Mouse (Mus musculus) midbrain, postnatal 0 days (tissue): ENCODE results near the gene Aldh3a1. TPM values are rescaled to one million over a fixed set of nuclear protein-coding genes. Genes with fewer than 3 reads are reported as not detected.

Source experiments
- ATAC-seq: fragments of 200-750 bp; cut with Nextera tagmentation; 2 replicates; pipeline ENCODE4 v1.8.0; 2017; ENCODE audit warnings: moderate number of reproducible peaks, mild to moderate bottlenecking, moderate TSS enrichment, moderate library complexity; ENCODE audit not compliant: low FRiP score
- DNase-seq: peaks from one replicate; pipeline ENCODE4 v3.0.0-alpha.2; 2015; ENCODE audit warnings: low spot score
- H3K27ac ChIP-seq: fragments of 300-500 bp; sonication (generic); 2 replicates; pipeline ENCODE4 v1.5.1; 2014; ENCODE audit warnings: low read depth, mild to moderate bottlenecking, low read length, mixed read lengths
- H3K27me3 ChIP-seq: fragments of 300-500 bp; sonication (generic); 2 replicates; pipeline ENCODE4 v1.6.1; 2014; ENCODE audit warnings: low read length, control low read depth, mixed read lengths; ENCODE audit not compliant: insufficient read depth
- H3K36me3 ChIP-seq: fragments of 300-500 bp; sonication (generic); 2 replicates; pipeline ENCODE4 v1.6.1; 2014; ENCODE audit warnings: low read length, control low read depth, mixed read lengths; ENCODE audit not compliant: insufficient read depth
- H3K4me1 ChIP-seq: fragments of 300-500 bp; sonication (generic); 2 replicates; pipeline ENCODE4 v1.6.1; 2014; ENCODE audit warnings: mild to moderate bottlenecking, control low read depth, antibody characterized with exemption, low read length, mixed read lengths; ENCODE audit not compliant: insufficient read depth
- H3K4me2 ChIP-seq: fragments of 300-500 bp; sonication (generic); 2 replicates; pipeline ENCODE4 v1.6.1; 2014; ENCODE audit warnings: low read depth, mild to moderate bottlenecking, low read length, mixed read lengths; ENCODE audit not compliant: poor library complexity, severe bottlenecking
- H3K4me3 ChIP-seq: fragments of 300-500 bp; sonication (generic); 2 replicates; pipeline ENCODE4 v1.5.1; 2014; ENCODE audit warnings: low read depth, mild to moderate bottlenecking, low read length, moderate library complexity
- H3K9ac ChIP-seq: fragments of 300-500 bp; sonication (generic); replicated peaks from 2 replicates; pipeline ENCODE4 v1.6.1; 2014; ENCODE audit warnings: mild to moderate bottlenecking, low read length, moderate library complexity, mixed read lengths; ENCODE audit not compliant: poor library complexity, severe bottlenecking
- H3K9me3 ChIP-seq: fragments of 300-500 bp; sonication (generic); 2 replicates; pipeline ENCODE4 v1.6.1; 2016; ENCODE audit warnings: low read length, control low read depth
- CTCF ChIP-seq: IDR thresholded peaks from 2 replicates; pipeline ENCODE4 v1.5.1; 2016; ENCODE audit warnings: antibody characterized with exemption, mild to moderate bottlenecking
- WGBS: fragments of 180-500 bp; shearing (Covaris S2); extraction: QIAGEN DNeasy Blood & Tissue Kit; methylation state at CpG from one replicate; pipeline ENCODE4 v1.1.7; 2014; 5-methylcytosine and 5-hydroxymethylcytosine counted together
- polyA plus RNA-seq: library from polyadenylated mRNA; unstranded; fragments of >200 nt; fragmentation: Nextera tagmentation; extraction: Ambion mirVana; gene quantifications from 2 replicates; pipeline ENCODE4 v1.2.1, GENCODE M21; 2015
- total RNA-seq: library from RNA; depleted of rRNA; stranded (reverse); fragments of >200 nt; gene quantifications from 2 replicates; pipeline ENCODE4 v1.2.3, GENCODE M21; 2014

The Aldh3a1 gene
- total and polyA plus RNA-seq, 2 experiments from 2014 or later = 0.11 to 0.83 TPM

- WGBS = 87% methylated on average over 10 of the region's 10 CpGs
- H3K4me3 ChIP-seq = no peak overlapping the region
- no peaks in the 10 kb centered on the region for H3K4me1 ChIP-seq
- DNase-seq = no peak
- H3K9ac ChIP-seq = no peak overlapping the region
- H3K9me3 ChIP-seq = no peaks in the 10 kb centered on the region
- H3K27me3 ChIP-seq = no peaks in the 10 kb centered on the region
- H3K4me2 ChIP-seq = no peak overlapping the region
- no peak for TF ChIP-seq CTCF
- no peak for ATAC-seq
- H3K36me3 ChIP-seq = no peaks in the 10 kb centered on the region
- no peak overlapping the region for H3K27ac ChIP-seq
Observed at GRCm38 (mm10) chr11:61224907-61225306, 17.6 kb downstream of the Aldh3a1 start.

GRCm38 (mm10) chr11:61225511-61225910, 18.2 kb downstream of the Aldh3a1 start:
- no peak overlapping the region for H3K4me3 ChIP-seq
- 73% methylated on average over 4 of the region's 4 CpGs for WGBS
- TF ChIP-seq CTCF = no peak
- H3K36me3 ChIP-seq = no peaks in the 10 kb centered on the region
- no peaks in the 10 kb centered on the region for H3K9me3 ChIP-seq
- H3K27ac ChIP-seq = no peak overlapping the region
- no peak for ATAC-seq
- H3K9ac ChIP-seq = no peak overlapping the region
- no peak overlapping the region for H3K4me2 ChIP-seq
- no peak for DNase-seq
- H3K27me3 ChIP-seq = no peaks in the 10 kb centered on the region
- no peaks in the 10 kb centered on the region for H3K4me1 ChIP-seq

GRCm38 (mm10) chr11:61225941-61226412, 18.6 kb downstream of the Aldh3a1 start:
- Histone ChIP-seq H3K4me2 (no peak overlapping the region), H3K4me3 (no peak overlapping the region), H3K9me3 (no peaks in the 10 kb centered on the region), H3K36me3 (no peaks in the 10 kb centered on the region), H3K9ac (no peak overlapping the region), H3K27ac (no peak overlapping the region), H3K27me3 (no peaks in the 10 kb centered on the region), H3K4me1 (no peaks in the 10 kb centered on the region)
- no peak for ATAC-seq
- 88% methylated on average over 6 of the region's 6 CpGs for WGBS
- no peak for TF ChIP-seq CTCF
- peak; percentile 76 for DNase-seq

GRCm38 (mm10) chr11:61227816-61228215, 20.5 kb downstream of the Aldh3a1 start:
- no peak overlapping the region for H3K27ac ChIP-seq
- no peaks in the 10 kb centered on the region for H3K9me3 ChIP-seq
- no peaks in the 10 kb centered on the region for H3K4me1 ChIP-seq
- 86% methylated on average over 8 of the region's 8 CpGs for WGBS
- no peak overlapping the region for H3K9ac ChIP-seq
- no peak for ATAC-seq
- H3K4me2 ChIP-seq = no peak overlapping the region
- no peak for TF ChIP-seq CTCF
- H3K4me3 ChIP-seq = no peak overlapping the region
- DNase-seq = peak; percentile 38
- H3K36me3 ChIP-seq = no peaks in the 10 kb centered on the region
- no peaks in the 10 kb centered on the region for H3K27me3 ChIP-seq

- 69% methylated on average over 3 of the region's 3 CpGs for WGBS
- ATAC-seq (no peak), DNase-seq (no peak)
- Histone ChIP-seq H3K4me3 (no peak overlapping the region), H3K27ac (no peak overlapping the region), H3K27me3 (no peaks in the 10 kb centered on the region), H3K4me2 (no peak overlapping the region), H3K4me1 (no peaks in the 10 kb centered on the region), H3K9me3 (no peaks in the 10 kb centered on the region), H3K9ac (no peak overlapping the region), H3K36me3 (no peaks in the 10 kb centered on the region)
- no peak for TF ChIP-seq CTCF
Observed at GRCm38 (mm10) chr11:61228406-61228805, 21.1 kb downstream of the Aldh3a1 start.

GRCm38 (mm10) chr11:61231329-61231728, 24.0 kb downstream of the Aldh3a1 start:
- peak; percentile 91 for TF ChIP-seq CTCF
- Histone ChIP-seq H3K27ac (no peak overlapping the region), H3K4me3 (no peak overlapping the region), H3K4me1 (no peaks in the 10 kb centered on the region), H3K36me3 (no peaks in the 10 kb centered on the region), H3K9ac (no peak overlapping the region), H3K27me3 (no peaks in the 10 kb centered on the region), H3K9me3 (no peaks in the 10 kb centered on the region), H3K4me2 (peak overlapping the region; percentile 29)
- WGBS = 8% methylated on average over 9 of the region's 9 CpGs
- ATAC-seq = peak; percentile 54; the same call in 1 of the 2 replicates
- peak; percentile 84 for DNase-seq
